Mouse (Mus musculus) megakaryocyte, adult 5-6 weeks (primary cell): ENCODE data around the gene Nrl. TPM values are rescaled to one million over a fixed set of nuclear protein-coding genes. Genes with fewer than 3 reads are reported as not detected.

Experiments
- ATAC-seq: 2 replicates; pipeline ENCODE4 v1.8.0; 2016; ENCODE audit warnings: mild to moderate bottlenecking, inconsistent platforms; ENCODE audit not compliant: poor library complexity, severe bottlenecking
- total RNA-seq, 2 experiments: library from RNA; stranded (forward) in 1 of 2; stranded (reverse) in 1 of 2; fragments of 153-499, 151-499 nt in 1 of 2; fragments of 221-1000, 200-1000 nt in 1 of 2; gene quantifications; 2 replicates each; pipeline versions ENCODE4 v1.2.3 to v1.2.4; 2015 to 2017

Nrl gene
- total RNA-seq, 2 experiments from 2014 or later: not detected

DNA sequence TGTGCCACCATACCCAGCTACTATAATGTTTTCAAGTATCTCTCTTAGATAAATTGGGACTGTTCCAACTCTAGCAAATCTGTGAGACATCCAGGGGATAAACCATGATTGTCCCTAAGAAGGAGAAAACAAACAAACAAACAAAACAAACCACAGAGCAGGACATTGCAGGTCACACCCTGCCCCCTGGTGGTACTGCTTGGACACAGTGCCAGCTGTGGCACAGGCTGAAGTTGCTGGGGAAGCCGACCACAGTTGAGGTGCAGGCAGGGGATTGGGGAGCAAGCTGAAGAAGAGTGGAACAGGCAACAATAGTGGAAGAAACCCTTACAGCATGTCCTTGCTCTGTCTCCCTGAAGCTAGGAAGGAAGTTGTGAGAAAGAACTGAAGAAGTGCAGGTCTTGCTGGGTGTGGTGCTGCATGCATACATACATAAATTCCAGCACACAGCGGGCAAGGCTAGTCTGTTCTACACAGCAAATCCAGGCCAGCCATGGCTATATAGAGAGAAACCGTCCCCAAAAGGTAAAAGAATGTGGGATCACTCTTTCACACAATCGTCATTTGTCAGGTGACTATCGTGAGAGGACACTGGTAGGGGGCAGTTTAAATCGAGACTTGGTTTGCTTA lies 11.4 kb upstream of the Nrl start:
- ATAC-seq: 0 out of 2 replicates have a peak, but pooled peaks have one; percentile 23

DNA sequence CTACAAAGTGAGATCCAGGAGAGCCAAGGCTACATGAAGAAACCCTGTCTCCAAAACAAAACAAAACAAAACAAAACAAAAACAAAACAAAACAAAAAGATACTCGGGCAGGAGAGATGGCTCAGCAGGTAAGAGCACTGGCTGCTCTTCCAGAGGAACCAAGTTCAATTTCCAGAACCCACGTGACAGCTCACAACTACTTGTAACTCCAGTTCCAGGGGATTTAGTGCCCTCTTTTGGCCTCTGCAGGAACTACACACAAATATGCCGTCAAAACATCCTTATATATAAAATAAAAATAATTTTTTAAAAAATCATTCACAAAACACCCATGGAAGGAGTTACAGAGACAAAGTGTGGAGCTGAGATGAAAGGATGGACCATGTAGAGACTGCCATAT lies 3.2 kb upstream of the Nrl start:
- peak; percentile 71; the same call in 1 of the 2 replicates for ATAC-seq

DNA sequence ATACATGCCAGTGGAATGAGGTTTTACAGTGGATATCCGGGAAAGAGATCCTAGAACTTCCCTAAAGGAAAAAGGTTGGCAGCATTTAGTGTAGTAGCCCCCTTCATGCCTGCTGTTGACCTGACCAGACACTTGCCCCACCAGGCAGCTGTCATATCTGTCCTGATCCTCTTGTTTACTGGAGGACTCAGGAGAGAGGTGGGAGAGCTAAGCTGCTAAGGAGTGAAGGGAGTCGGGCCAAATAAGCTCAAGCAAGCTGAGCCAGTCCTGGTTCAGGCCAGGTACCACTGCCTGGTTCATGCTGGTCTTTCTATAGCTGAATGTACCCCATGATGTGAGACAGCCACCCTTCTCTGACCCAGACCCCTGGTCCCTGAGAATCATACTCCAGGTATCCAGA lies 1.9 kb upstream of the Nrl start:
- no peak for ATAC-seq

DNA sequence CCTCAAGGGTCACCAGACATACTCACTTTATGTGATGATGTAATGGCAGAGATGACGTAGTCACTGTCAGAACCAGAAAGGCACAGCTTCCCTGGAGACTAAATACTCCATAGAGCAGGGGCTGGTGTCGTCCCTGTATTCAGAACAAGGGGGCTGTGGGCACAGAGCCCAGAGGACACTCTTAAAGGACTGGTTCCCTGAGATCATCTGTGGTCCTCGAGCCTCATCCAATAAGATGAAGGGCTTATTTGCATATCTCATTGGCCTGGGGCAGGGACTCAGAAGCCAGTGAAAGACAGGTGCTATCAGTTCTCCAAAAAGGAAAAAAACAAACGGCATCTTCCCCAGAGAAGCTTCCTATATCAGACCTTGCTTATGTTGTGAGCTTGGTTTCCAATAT lies 719 bp downstream of the Nrl start:
- no peak for ATAC-seq

DNA sequence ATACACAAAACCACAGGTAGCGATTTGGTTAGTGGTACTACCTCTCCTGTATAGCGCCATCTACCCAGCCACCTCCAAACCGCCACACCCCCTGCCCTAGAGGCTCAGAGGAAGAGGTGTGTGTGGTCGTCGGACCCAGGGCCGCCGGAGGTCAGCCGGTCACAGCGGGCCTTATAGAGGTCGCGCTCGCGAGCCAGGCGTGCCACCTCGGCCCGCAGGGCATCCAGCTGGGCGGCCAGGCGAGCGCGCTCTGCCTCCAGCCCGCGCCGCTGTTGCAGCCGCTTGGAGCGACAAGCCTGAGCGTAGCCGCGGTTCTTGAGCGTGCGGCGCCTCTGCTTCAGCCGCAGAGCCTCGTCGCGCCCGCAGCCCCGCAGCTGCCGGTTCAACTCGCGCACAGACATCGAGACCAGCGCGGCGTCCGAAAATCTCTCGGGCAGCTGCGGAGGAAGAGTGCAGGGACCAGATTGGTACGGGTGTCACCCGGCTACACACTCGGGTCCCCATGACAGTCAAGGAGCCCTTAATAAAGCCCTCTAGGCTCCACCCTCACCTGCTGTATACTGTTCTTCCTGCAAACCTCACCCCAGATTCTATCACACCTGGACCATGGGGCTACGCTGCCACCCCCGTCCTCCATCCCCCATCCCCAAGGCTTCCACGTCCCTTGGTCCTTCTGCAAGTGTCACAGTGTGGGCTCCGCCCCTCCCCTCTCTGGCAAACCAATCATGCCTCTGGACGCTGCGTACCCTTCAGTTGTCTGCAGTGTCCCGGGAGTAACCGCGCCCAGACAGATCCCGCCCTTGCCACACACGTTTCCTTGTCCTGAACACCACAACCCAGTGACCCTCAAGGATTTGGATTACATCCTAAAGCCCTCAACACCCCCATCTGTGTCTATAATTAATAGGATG lies 4.1 kb downstream of the Nrl start:
- no peak for ATAC-seq

DNA sequence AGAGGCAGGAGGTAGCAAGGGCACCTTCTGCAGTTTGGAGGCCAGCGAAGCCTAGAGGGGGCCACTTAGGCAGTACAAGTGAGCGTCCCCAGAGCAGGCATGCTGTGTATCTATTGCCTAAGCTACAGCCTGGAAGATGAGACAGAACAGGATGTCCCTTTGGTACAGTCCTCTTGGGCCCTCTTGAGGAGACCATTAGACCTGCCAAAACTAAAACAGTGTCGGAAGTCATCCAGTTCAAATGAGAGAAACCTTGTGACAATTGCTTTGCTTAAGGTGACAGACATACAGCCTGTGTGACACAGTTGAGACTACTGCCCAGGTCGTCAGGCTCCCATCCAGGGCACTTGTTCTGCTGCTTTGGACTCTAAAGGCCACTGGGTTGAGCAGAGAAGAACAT lies 5.2 kb downstream of the Nrl start:
- no peak for ATAC-seq

DNA sequence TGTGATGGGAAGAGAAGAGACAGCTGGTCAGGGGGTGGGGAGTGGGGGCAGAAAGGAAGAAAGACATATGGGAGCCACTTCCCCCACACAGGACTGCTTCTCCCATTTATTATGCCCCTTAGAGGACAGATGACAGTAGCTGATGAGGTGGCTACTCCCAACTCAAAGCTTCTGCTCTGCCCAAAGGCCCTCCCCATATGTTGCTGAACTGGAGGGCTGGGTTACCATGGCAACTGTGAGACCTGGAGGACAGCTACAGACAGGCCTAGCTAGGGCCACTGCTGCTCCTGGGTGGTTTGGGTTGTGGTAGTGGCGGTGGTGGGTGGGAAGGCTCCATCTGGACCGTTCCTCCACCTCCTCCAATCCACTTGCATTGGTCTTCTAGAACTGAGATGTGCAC lies 5.9 kb downstream of the Nrl start:
- ATAC-seq: no peak

DNA sequence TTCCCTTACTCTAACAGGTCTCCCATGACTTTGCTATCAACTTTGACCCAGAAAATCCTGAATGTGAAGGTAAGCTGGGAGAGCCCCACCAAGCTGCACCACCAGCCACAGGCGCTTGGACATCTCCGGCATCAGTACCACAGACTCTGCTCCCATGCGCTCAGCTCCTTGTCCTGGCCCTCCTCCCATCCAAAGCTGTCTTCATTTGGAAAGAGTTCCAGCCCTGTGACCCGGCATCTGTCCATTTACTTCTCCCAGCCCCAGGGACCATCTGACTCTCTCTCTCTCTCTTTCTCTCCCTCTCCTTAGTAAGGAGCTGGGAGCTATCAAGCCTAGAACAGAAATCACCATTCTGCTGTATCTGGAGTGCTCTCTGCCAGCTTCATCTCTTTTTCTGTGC lies 8.9 kb downstream of the Nrl start:
- ATAC-seq: no peak

DNA sequence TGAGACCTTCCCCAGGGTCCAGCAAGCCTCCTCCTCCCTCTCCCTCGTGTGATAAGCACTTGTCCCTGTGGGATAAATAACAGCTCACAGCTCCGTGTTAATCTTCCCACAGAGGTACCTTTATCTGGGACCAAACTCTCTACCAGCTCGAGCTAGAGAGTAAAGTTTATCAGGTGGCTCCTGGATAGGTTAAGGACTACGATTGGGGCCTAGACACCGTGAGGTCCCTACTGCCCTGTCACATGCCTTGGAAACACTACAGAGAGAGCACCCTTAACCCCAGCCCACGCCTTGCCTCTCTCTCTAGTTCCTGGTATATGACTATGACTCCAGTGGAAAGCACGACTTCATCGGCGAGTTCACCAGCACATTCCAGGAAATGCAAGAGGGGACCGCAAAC lies 10.9 kb downstream of the Nrl start:
- ATAC-seq: no peak

DNA sequence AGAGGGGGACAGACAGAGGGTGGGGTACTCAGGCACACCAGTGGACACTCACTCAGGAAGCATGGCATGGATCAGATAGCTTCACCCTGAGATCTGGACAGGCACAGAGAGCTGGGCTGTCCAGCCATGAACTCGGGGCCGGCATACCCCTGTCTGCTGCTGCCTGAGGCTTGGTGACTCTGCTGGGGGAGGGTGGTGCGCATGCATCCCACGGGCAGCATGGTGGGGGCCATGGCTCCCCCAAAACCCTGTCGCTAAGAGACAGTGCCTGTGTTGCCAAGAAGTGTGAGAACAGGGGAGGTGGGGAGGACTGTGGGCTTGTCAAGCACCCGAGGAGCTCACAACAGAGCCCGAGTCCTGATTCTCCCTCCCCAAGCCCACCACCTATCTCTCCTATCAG lies 13.7 kb downstream of the Nrl start:
- ATAC-seq: no peak

DNA sequence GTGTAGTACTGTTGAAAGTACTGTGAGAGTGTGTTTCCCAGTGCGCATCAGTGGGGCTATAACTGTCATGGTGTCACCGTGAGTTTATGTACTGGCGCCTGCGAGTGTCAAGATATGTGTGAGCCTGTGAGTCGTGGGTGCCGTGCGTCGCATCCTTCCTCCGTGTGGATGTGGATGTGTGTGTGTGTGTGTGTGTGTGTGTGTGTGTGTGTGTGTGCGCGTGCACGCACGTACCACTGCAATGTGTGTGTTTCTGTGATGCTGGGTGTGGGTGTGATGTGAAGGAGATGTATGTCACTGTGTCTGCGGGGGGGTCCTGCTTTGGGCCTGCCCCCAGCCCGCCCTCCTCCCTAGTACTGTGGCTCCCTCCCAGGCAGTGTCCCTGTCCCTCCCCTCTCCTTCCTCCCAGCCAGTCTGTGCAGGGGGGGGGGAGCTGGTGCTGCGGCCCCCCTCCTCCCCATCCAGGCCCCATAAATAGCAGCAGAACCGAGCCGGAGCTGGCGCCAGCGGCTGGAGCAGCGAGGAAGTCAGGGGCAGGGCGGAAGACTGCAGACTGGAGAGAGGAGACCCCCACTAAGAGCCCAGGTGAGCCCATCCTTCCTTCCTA lies 14.6 kb downstream of the Nrl start, which contains the start of gene Cpne6:
Gene Cpne6 (plus strand): TSS at position 321 of the 607 bp plus-strand sequence.
- no peak for ATAC-seq

DNA sequence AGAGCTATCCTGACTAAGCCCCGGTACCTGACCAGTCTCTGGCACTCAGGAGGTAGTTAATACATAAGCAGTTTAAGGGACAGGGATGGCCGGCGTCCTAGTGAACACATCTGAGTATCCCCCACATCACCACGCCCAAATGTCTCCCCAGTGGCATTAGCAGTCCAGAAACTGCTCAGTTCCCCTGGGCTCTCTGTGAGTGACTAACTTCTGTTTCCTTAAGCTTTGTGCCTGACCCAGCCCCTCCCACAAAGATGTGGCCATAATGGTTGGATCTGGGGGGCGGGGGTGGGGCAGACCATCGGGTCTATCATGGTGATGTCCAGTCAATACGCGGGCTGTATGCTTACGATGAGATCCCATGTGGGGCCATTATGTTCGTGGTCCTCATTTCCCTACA lies 15.2 kb downstream of the Nrl start:
- ATAC-seq: no peak

DNA sequence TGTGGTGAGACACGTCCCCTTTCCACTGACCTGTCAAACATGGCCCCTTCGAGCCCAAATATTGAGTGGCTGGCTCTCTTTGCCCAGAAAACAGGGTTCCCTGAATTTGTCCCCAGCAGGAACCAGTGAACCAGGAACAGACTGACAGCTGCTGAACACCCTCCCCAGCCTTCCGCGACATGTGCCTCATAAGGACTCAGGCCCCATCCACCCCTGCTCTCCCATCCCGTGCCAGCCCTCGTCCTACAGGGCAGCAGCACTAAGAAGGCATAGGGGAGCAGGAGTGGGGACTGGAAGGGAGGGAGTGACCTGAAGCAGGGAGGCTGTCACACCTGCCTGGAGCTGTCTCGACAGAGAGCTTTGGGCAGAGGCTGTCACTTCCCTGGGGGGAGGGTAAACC lies 17.0 kb downstream of the Nrl start:
- no peak for ATAC-seq

DNA sequence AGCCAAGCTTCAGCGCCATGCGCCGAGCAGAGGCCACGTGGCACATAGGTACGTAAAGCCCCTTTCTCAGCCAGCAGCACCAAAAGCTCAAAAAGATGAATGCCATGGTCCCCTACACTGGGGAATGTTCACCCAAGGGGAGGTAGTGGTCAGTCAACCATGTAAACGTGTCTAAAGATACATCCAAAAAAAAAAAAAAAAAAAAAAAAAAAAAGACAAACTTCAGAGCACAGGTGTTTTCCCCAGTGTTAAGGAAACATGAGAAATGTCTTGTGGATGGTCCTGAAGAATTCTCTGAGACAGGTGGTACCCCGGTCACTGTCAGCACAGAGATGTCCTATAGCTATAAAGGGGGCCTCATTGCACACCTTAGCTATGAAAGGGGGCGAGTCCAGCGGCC lies 19.2 kb downstream of the Nrl start:
- no peak for ATAC-seq

DNA sequence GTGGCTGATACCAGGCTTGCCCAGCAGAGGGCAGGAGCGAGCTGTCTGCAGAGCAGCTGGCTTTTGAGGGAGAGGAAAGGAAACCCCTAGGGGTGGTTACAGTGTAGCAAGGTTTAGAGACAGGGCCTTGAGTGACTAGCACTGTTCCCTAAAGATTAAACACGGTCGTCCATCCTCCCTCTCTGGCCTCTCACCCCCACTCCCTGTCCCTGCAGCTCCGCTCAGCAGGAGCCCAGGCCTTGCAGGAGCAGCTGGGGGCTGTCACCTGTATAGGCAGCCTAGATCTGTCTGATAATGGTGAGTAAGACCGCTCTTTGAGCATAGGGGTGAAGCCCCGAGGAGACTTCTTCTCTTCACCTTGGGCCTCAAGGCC lies 27.3 kb downstream of the Nrl start:
- peak; percentile 95 for ATAC-seq

DNA sequence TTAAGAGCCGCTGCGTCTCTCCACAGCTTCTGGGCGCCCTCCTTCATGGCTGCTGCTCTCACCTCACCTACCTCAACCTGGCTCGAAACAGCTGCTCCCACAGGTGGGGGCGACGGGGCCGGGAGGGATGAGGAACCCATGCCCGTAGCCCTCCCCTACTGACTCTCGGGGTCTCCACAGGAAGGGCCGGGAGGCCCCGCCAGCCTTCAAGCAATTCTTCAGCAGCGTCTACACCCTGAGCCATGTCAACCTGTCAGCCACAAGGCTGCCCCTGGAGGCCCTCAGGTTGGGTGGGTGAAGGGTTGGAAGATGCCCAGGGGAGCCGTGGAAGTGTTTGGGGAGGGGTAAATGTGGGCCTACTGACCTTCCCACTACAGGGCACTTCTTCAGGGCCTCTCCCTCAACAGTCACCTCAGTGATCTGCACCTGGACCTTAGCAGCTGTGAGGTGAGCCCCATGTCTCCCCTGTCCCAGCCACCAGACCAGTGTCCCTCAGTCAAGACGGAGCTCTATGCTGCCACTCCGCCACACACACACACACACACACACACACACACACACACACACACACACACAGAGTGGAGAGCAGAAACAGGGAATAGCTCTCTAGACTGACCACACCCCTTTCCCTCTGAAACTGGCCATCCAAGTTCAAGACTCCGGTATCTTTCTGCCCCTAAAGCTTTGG lies 27.9 kb downstream of the Nrl start:
- ATAC-seq: no peak

DNA sequence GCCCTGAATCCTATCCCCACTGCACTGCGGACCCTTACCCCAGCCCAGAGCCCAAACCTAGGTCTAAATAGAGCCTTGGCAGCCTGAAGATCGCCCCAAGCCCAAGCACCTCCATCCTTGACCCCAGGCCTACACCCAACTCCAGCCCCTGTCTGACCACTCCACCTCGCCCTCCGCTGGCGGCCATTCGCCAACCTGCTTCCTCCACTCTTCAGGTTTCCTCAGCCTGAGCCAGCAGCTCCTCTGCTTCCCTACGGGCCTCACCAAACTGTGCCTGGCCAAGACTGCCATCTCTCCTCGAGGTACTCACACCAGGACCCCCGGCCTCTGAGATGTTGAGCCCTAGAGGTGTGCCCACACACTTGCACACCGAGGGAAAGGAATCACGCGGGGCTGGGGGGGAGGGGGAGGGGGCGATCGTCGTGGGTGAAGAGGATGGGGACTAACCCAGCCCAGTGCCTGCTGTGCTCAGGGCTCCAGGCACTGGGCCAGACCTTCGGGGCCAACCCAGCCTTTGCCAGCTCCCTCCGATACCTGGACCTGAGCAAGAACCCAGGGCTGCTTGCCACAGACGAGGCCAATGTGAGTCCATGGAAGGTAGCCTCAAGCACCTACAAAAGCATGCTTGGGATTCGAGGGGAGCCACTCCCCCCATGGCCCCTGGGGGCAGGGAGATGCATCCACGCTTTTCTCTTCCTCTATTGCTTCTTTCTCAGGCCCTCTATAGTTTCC lies 29.1 kb downstream of the Nrl start:
- ATAC-seq: no peak

DNA sequence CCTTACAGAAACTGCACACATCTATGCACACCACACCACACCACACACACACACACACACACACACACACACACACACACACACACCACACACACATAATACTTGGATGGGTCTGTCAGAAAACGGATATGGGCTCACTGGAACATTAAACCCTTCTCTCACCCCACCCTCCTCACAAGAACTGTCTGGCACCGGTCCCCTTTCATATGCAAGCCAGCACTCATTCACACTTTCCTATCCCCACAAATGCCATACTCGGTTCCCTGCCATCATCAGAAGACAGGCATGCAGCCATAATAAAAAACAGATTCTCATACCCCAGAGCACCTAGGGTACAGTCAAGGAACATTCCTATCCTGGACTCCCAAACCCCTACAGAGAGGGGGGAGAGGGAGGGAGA lies 32.7 kb downstream of the Nrl start:
- no peak for ATAC-seq

DNA sequence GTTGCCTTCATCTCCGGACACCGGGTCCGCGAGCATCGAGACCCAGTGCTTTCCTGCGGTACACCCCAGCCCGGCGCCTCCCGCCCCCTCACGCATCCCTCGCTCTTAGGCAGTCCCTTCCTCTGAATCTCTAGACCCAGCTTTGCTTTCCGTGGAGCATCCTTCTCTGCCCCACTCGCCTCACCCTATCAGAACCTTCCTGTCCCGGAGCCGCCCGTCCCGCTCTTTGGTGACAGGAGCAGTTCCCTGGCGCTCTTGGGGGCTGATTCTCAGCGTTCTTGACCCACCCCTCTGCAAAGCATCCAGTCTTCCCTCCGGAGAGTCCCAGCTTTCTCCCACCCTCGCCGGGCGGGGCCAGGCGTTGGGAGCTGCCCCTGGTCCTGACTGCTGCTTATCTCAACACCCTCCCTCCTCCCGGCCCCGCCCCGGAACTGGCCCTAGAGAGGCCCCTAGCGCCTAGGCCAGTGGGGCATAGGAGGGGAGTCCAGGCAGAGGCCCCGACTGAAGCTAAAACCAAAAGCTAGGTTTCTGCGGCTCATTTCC lies 33.4 kb downstream of the Nrl start:
- ATAC-seq: peak; percentile 73
